Mouse (Mus musculus) fibroblast of lung, adult 2 months (primary cell): Measurements from ENCODE around the gene Alg12.

ENCODE experiments used
- DNase-seq: peaks from one replicate; pipeline ENCODE4 v3.0.0-alpha.2; 2011; ENCODE audit warnings: low read depth

The Alg12 gene

DNA sequence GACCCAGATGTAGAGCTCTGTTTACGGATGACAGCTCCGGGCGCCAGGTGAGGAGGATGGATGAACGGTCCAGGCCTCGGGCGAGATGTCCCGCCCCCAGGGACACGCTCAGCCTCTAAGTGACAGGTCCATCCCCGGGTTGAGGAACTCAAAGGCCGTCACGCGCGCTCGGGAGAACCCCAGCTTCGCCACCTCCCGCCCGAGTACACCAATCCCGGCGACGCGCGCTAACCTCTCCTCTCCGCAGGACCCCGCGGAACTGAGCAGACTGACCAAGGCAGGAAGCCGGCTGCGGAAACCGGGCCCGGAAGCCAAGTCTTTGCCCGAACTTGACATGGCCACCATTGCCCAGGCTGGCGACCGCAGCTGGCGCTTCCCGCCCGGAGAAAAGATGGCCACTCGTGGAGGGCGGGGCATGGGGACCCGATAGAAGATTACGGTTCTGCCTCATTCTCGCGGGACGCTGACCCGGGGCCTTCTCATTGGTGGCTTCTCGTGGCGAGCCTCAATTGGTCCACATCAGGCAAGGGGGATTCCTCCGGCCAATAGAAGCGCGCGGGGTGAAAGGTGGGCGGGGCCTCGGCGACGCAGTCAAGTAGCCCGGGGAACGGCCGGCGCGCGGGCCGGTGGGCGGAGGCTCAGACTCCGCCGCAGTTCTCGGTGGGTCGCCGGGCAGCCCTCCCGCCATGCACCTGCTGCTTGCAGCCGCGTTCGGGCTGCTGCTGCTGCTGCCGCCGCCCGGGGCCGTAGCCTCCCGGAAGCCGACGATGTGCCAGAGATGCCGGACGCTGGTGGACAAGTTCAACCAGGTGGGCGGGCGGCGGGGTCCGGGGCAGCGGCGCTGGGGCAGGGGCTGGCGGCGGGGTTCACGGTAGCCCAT, at the start of gene Alg12, which contains the start of gene Creld2:
TSS of gene Alg12 (minus strand) at position 293 of the 880 bp plus-strand sequence.
TSS of gene Creld2 (plus strand) at position 621 of the 880 bp plus-strand sequence.
- DNase-seq, result peak; percentile 99

DNA sequence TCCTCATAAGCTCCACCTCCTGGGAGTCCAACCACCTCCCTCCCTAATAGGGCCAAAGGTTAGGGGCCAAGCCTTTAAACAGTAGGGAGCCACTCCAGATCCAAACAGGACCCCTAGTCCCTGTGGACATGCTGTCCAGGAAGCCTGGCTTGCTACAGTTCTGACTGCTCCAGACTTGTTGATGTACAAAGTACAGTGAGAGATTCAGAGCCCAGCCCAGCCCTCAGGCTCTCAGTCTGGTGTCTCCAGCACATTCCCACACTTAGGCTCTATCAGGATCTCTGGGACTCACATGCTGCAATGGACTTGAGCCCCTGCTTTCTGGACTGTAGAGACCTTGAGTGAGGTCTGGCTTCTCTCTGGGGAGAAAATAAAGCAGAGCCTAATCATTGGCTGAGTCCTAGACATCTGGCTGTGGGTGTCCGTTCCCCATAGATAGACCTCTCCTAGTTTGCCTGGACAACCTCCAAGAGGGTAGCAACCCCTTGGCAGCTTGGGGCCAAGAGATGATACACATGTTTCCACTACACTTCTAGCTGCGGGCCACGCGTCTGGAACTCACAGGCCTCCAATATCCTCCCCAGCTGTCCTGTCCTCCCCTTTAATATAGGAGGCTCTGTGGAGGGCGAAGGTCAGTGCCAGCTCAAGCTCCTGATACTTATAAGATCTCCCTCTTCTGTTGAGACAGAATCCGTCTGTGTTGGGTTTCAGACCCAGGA, 49.1 kb upstream of the Alg12 start:
- DNase-seq, result no peak

DNA sequence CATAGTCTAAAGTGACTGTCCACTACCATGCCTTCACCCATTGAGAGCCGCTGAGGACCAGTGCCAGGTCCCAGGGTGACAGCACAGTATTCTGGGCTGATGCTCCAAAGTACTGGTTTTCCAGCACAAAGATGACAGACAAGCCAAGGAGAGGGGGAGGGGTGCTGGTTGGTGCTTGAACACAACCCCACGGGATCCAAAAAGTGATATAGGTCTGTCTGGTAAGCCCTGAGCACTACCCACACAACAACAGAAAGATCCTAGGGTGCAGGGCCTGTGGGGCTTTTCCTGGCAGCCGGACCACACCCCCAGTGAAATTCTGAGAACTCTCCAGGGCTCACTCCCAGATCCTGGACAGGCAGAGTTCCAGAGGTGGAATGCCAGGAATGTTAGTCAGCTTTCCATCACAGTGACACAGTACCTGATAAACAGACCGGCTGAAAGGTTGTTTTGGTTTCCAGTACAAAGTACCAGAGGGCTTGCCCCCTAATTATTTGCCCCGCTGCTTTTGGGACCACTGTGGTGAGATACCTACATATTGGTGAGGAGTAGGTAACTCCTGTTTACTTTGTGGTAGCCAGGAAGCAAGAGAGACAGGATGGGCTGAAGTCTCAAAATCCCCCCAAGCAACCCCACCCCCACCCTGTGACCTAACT, 48.4 kb upstream of the Alg12 start:
- DNase-seq, result no peak

DNA sequence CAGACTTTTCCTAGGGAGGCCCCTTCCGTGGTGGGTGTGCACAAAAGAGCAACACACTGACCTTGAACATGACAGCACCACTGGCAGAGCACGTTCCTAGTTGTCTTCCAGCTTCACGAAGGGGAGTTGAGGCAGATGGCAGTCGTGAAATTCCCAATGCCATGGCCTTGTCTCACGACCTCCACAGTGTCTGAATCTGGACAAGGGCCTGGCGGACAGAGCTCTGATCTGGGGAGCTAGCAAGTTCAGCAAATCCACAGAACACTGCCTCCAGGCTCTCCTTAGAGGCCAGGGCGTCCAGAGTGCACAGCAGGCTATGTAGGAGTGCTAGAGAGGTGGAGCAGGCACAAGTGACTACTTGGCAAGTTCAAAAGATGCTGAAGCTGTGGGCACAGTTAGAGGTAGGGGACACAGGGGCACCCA, 47.8 kb upstream of the Alg12 start:
- no peak for DNase-seq

DNA sequence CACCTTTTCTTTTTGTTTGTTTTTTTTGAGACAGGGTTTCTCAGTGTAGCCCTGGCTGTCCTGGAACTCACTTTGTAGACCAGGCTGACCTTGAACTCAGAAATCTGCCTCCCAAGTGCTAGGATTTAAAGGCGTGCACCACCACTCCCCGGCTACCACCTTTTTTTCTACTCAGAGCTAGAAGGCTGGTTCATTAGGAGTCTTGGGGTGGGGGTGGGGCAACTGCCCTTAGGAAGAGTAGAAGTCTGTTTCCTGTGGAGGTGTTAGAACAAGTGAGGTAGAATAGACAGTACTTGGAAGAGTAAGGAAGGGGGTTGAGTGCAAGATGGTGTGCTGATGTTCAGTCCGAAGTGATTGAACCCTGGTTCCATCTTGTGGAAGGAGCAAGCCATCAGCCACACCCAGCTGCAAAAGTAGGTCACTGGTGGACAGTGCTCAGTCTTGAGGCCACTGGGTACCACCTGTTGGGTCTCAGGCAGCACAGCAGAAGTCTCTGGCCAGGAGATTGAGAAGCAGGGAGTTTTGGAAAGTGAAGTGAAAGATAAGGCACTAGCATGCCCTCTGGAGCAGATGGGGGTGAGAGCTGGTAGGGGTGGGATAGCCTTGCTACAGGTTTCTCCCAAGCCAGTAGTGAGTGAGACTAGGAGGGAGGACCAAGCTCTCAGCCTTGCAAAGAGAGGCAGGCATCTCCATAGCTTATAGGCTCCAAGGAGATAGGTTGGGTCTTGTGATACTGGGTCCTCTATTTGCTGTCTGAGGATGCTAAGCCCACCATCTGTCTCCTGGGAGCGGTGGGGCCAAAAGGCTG, 47.0 kb upstream of the Alg12 start:
- no peak for DNase-seq

DNA sequence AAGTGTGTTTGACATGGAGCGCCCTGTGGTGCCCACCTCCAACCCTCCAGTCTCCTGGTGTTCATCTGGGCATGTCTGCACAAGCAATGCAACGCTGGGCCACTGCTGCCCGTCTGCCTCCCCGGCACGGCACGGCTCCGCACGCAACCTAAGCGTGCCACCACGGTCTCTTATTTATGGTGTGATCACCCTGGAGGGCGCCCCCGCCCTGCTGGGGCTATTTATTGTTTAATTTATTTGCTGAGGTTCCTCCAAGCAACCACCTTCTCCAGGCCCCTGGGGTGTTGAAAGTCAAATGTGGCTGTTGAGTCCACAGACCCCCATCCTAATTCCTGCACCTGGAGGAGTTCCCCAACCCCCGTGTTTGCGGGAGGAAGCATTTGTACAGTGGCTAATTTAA, 45.9 kb upstream of the Alg12 start:
- no peak for DNase-seq

DNA sequence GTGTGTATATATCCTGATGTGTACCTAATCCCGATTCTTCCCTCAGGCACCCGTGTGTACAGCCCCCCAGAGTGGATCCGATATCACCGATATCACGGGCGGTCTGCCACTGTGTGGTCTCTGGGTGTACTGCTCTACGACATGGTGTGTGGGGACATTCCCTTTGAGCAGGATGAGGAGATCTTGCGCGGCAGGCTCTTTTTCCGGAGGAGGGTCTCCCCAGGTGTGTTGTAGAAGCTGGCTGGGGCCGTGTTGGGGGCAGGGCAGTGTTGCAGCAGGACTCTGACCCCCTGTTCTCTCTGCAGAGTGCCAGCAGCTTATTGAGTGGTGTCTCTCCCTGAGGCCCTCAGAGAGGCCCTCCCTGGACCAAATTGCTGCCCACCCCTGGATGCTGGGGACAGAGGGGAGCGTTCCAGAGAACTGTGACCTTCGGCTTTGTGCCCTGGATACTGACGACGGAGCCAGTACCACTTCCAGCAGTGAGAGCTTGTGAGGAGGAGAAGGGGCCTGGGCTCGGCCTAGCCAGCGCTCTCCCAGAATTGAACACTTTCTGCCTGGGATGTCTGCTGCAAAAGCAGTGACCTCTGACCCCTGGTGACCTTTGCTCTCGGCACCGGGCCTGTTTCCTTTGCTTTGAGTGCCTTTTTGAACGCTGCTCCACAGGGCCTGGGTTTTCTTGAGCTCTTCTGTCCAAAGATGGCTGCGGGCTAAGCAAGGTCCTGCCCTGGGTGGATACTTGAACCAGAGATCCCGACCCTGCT, 45.3 kb upstream of the Alg12 start:
- no peak for DNase-seq

DNA sequence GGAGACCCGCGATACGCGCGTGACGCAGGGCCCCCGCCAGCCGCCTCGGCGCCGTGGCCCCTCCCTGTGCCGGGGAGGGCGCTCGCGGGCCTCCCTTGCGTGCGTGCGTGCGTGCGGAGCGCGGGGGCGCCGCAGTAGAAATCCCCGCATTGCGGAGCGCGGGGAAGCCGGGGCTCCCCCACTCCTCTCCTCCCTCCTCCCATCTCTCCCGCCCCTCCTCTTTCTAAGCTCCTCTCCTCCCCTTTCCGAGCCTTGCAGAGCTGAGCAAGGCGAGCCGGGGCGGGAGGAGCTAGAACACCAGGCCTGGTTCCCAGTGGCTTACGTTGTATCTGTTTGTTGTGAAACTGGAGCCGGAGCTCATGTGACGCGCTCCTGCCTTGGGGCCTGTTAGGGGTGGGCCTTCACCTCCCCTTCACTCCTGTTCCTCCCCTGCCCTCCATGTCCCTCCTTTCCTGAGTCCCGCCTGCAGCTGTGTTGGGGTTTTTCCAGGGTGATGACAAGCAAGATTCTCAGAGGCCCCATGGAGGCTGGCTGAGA, 44.6 kb upstream of the Alg12 start:
- peak; percentile 98 for DNase-seq

DNA sequence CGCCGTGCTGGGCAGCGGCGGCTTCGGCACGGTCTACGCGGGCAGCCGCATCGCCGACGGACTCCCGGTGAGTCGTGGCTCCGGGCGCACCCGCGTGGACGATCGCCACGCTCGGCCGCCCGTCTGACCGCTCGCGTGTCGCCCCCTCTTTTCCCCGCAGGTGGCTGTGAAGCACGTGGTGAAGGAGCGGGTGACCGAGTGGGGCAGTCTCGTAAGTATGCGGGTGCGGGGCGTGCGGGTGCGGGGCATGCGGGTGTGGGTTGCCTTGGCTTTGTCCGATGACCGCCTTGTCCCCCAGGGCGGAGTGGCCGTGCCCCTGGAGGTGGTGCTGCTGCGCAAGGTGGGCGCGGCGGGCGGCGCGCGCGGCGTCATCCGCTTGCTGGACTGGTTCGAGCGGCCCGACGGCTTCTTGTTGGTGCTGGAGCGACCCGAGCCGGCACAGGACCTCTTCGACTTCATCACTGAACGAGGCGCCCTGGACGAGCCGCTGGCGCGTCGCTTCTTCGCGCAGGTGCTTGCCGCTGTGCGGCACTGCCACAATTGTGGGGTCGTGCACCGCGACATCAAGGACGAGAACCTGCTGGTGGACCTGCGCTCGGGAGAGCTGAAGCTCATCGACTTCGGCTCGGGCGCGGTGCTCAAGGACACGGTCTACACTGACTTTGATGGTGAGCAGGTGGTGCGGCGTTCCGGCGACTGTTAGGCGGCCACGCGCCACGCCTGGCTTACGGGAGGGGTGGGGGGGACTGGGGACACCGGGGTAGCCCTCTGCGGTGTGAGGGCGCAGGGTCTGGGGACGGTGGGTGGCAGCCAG, 44.0 kb upstream of the Alg12 start:
- no peak for DNase-seq

DNA sequence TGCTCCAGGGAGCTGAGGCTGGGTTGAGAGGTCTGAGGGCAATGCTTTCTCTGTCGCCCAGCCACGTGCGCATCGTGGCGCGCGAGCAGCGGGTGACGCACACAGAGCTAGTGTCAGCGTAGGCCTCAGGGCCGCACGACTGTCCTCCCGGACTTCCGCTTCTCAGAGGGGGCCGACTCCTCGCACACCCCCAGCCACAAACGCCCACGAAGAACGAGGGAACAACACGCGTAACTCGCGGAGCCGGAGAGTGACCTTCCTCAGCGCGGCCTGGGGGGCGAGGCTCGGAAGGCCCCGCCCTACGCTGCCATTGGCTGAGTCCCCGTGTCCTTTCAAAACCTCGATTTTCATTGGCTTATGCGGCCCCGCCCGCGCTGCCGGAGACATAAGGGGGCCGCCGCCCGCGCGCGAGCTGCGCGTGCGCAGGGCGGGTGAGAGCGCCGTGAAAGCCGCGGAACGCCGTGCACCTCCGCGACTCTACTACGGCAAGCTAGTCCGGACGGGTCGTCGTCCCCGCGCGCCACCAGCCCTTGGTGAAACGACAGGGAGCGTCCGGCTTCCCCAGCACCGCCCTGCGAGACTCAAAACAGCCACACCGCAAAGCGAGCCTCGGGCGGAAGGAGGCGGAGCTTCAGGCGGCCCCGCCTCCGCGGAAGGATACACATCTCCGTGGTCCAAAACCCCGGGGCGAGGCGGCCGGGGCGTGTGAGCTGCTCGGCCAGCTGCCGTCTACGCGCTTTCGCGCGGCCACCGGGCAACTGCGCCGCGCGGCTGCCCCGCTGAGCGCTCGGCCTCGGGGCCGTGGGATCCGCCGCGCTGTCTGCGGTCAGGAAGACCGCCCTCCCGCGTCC, 42.9 kb upstream of the Alg12 start, which contains the start of gene Pim3:
TSS of gene Pim3 (plus strand) at position 415 of the 851 bp plus-strand sequence.
- peak; percentile 88 for DNase-seq

DNA sequence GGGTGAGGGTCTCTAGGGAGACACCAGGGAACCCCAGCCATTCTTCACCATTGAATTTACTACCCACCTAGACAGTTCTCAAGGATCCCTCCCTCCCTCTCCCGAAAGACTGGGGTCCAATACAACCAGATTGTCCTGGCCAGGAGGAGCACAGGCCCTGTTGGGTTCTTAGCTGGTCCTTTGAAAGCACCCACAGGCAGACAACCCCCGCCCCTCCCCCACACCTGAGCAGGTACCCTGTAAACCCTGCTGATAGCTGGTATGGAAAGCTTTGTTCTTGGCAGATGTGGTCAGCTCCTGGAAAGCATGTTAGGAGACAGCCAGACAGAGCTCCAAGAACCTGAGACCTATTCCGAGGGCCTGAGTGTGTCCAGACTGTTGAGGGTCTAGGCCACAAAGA, 41.7 kb upstream of the Alg12 start:
- DNase-seq, result no peak

DNA sequence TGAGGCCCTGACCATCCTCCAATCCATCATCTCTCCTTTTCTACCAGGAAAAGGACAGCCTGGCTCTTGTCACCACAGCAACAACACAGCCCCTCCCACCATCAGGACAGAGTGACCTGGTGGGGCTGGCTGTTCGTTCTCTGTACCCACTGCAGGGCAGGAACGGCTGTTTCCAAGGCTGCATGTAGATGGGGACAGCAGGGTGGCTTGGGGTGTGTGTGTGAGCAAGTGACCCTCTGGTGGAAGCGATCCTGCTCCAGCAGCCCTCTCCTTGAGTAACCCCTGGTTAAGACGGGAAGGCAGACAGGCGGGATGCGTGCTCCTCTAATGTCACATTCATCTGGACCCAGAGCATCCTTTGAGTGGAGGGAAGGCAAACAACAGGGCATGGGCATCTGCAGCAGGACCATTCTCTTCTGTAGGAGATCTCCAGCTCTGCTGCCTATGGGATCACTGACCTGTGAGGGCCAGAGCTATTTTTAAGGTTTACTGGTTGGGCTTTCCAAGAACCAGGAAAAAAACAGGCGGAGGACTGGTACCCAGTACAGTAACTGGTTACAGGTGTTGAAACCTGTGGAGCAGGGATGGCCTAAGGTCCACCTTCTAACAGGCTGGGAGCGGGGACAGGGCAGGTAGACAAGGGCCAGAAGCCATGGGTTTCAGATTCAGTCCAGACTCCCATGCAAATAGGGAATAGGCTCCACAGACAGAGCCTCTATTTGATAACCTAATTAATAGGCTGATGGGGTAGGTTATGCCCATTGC, 40.3 kb upstream of the Alg12 start:
- no peak for DNase-seq

DNA sequence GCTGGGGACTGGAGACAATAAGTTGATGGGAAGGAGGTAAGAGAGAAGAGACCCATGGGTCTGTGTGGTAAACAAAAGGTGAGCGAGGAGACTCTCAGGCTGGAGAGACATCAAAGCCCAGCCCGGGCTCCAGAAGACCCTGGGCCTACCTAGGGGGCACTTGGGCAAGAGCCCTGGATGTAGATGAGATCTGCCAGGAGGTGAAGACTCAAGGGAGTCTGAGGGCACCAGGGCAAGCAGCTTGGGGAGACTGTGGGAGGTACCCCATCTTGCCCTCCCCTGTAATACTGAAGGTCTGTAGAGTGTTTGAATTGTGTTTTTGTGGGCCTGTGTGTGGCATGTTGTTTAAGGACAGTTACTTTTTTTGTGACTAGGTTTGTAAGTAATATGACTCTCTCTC, 39.6 kb upstream of the Alg12 start:
- DNase-seq, result no peak

DNA sequence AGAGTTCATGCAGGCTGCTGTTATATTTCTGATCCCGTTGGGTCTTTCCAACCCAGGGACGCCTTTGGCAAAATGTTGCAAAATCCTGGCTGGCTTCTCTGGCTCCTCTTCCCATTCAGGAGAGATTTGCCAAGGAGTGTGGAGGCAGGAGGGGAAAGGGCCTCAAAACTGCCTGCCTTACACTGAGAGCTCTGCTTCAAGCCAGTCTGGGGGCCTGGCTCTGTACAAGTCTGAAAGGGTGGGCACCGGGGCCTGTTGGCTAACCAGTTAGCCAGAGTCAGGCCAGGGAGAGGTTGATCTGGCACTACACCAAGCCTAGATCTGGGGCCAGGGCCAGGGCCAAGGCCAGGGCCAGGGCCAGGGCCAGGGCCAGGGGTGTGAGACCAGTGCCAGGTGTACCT, 39.0 kb upstream of the Alg12 start:
- DNase-seq, result no peak

DNA sequence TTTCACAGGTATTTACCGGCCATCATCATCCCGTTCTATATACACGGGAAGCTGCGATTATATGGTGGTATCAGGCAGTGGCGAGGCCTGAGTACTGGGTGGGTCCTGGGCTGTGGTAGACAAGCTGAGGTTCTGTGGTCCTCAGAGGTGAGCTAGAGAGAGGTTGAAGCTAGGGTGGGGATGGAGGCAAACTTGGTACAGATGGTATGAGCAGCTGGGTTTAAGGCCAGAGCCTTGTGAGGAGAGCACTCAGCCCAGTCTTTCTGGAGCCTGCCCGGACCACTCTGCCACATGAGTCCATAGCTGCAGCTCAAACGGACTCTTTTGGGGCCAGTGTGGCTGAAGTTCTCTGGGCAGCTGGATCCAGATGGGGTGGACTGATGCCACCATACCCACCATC, 38.2 kb upstream of the Alg12 start:
- no peak for DNase-seq

DNA sequence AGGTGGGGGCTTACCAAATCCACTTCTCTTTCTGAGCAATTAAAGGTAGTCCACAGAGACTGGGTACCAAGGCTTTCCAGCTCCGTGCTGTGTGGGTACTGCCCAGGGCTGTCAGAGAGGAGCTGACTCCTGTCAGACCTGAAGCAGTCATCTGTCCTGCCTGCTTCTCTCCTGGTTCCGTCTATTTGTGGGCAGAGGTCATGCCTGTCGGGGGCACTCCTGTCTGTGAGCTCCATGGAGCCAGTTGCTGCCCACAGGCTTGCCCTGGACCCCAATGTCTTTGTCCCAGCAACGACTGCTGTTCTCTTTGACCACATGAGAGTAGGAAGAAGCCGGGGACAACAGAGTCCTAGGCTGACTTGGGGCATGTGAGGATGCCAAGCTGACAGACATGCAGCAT, 37.5 kb upstream of the Alg12 start:
- no peak for DNase-seq

DNA sequence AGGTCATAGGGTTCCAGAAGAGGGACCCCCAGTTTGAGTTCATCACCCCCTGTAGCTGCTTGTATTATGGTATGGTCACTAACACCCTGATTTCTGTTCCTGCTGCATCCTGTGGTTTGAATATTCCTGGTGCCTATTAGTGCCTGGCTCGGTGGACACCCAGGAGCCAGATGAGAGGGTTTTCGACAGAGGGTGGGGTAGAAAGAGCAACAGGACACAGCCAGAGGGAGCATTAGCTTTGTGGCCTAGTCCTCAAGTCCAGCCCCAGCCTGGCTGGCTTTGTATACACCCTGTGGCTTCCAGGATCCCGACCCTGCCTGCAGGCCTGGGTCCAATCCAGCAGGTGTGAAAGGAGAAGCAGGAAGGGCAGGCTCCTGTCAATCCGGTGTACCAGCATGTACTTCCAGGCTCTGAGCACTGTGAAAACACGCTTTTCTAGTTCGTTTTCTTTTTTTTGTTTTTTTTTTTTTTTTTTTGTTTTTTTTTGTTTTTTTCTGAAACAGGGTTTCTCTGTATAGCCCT, 36.8 kb upstream of the Alg12 start:
- no peak for DNase-seq
